22 mouse cellular contexts compared by ENCODE assay signal in the genomic region with DNA sequence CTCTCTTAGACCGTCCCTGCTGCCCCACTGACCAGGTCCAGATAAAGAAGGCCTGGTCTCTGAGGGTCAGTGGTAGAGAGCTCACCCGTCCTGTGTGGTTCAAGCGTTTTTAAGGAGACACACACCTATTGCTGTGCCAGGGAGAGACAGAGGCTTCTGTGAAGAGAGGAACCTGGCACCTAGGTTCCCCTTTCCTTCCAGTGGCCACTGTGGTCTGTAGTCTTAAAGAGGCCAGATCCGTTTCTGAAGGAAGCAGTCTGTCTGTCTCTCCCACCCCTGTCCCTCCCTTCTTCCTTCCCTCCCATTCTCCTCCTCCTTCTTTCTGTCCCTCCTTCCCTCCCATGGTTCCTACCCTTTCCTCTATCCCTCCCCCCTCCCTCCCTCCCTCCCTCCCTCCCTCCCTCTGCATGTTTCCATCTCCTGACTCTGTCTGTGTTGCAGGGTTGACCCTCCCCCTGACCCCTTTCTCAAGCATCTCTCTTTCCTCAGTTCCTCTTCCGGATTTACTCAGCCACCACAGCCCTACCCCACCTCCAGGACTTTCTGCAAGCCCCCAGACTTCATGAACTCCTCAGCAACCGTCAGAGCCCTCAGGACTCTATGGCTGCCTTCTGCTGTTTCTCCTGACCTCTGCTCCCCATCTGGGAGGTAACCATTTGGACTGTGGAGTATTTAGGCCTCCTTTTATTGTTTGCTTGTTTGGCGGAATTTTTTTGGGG.
DNase-seq lines count a peak whose midpoint lies in the region; ATAC-seq lines count a peak whose summit lies in the region.
"Had no signal": no experiment of that assay in that cellular context is flagged by ENCODE, and none has a peak within 500 bp of the region (broad histone marks: within the 10 kb centered on the region; RNA-seq: fewer than 3 reads in every experiment).

No protein-coding gene starts in this region.

- no peaks in the 10 kb centered on the region for H3K4me1 ChIP-seq in liver, embryonic 13.5 days (replicated peaks)
- H3K4me1 ChIP-seq in limb, embryonic 10.5 days, result peaks cover 32% of the 10 kb centered on the region
- H3K4me1 ChIP-seq in forebrain, embryonic 14.5 days (ENCODE audit: control insufficient read depth, insufficient read depth, low read length), result no peaks in the 10 kb centered on the region
- 0 out of 2 replicates have a peak, but pooled peaks cover 3% of the 10 kb centered on the region for H3K4me1 ChIP-seq in forebrain, embryonic 13.5 days
- H3K4me1 ChIP-seq: embryonic facial prominence, embryonic 12.5 days; heart, embryonic 15.5 days; hindbrain, embryonic 15.5 days; lung, embryonic 15.5 days; neural tube, embryonic 12.5 days had no signal

- H3K4me3 ChIP-seq in liver, embryonic 13.5 days (replicated peaks), result no peak overlapping the region
- no peak overlapping the region for H3K4me3 ChIP-seq in limb, embryonic 10.5 days
- H3K4me3 ChIP-seq in forebrain, embryonic 14.5 days (ENCODE audit: low read depth, low read length), result no peak overlapping the region
- H3K4me3 ChIP-seq in forebrain, embryonic 13.5 days, result no peak overlapping the region
- H3K4me3 ChIP-seq: embryonic facial prominence, embryonic 12.5 days; heart, embryonic 15.5 days; hindbrain, embryonic 15.5 days; limb, embryonic 12.5 days; lung, embryonic 15.5 days; neural tube, embryonic 12.5 days had no signal

- intact Hi-C loops in left cerebral cortex, postnatal 10 days (cut with DNase I), result no loop called here

- H3K9ac ChIP-seq in liver, embryonic 13.5 days, result no peak overlapping the region
- H3K9ac ChIP-seq in forebrain, embryonic 14.5 days (ENCODE audit: low read length), result no peak overlapping the region
- H3K9ac ChIP-seq in forebrain, embryonic 13.5 days, result no peak overlapping the region
- H3K9ac ChIP-seq: embryonic facial prominence, embryonic 12.5 days; heart, embryonic 15.5 days; hindbrain, embryonic 15.5 days; limb, embryonic 12.5 days; lung, embryonic 15.5 days; neural tube, embryonic 12.5 days had no signal

- no peak overlapping the region for H3K4me2 ChIP-seq in liver, embryonic 13.5 days
- no peak overlapping the region for H3K4me2 ChIP-seq in forebrain, embryonic 14.5 days (ENCODE audit: low read length)
- H3K4me2 ChIP-seq in forebrain, embryonic 13.5 days, result no peak overlapping the region
- H3K4me2 ChIP-seq: embryonic facial prominence, embryonic 12.5 days; heart, embryonic 15.5 days; hindbrain, embryonic 15.5 days; limb, embryonic 12.5 days; lung, embryonic 15.5 days; neural tube, embryonic 12.5 days had no signal

- peak overlapping the region; percentile 34; the same call in 1 of the 2 replicates for H3K27ac ChIP-seq in liver, embryonic 13.5 days
- peak overlapping the region; percentile 47; the same call in 1 of the 2 replicates for H3K27ac ChIP-seq in limb, embryonic 10.5 days
- H3K27ac ChIP-seq in forebrain, embryonic 14.5 days (ENCODE audit: low read depth, low read length), result no peak overlapping the region
- no peak overlapping the region for H3K27ac ChIP-seq in forebrain, embryonic 13.5 days
- H3K27ac ChIP-seq: embryonic facial prominence, embryonic 12.5 days; heart, embryonic 15.5 days; hindbrain, embryonic 15.5 days; limb, embryonic 12.5 days; lung, embryonic 15.5 days; neural tube, embryonic 12.5 days had no signal

- no peaks in the 10 kb centered on the region for H3K9me3 ChIP-seq in liver, embryonic 13.5 days (replicated peaks)
- H3K9me3 ChIP-seq in limb, embryonic 10.5 days (replicated peaks), result no peaks in the 10 kb centered on the region
- no peaks in the 10 kb centered on the region for H3K9me3 ChIP-seq in forebrain, embryonic 14.5 days (replicated peaks; ENCODE audit: control insufficient read depth, low read length)
- H3K9me3 ChIP-seq in forebrain, embryonic 13.5 days (replicated peaks), result no peaks in the 10 kb centered on the region
- H3K9me3 ChIP-seq: embryonic facial prominence, embryonic 12.5 days; heart, embryonic 15.5 days; hindbrain, embryonic 15.5 days; limb, embryonic 12.5 days; lung, embryonic 15.5 days; neural tube, embryonic 12.5 days had no signal

- 28% methylated on average over 7 of the region's 7 CpGs for WGBS in liver, embryonic 13.5 days (ENCODE audit: insufficient replicate concordance)
- WGBS in limb, embryonic 10.5 days, result 58% methylated on average over 7 of the region's 7 CpGs
- WGBS in forebrain, embryonic 14.5 days, result 64% methylated on average over 6 of the region's 7 CpGs
- 63% methylated on average over 6 of the region's 7 CpGs for WGBS in forebrain, embryonic 13.5 days

- no peaks in the 10 kb centered on the region for H3K27me3 ChIP-seq in liver, embryonic 13.5 days
- no peaks in the 10 kb centered on the region for H3K27me3 ChIP-seq in limb, embryonic 10.5 days (ENCODE audit: low read depth, poor library complexity, severe bottlenecking)
- H3K27me3 ChIP-seq in forebrain, embryonic 14.5 days (replicated peaks; ENCODE audit: control insufficient read depth, insufficient read depth, low read length), result no peaks in the 10 kb centered on the region
- H3K27me3 ChIP-seq in forebrain, embryonic 13.5 days, result no peaks in the 10 kb centered on the region
- H3K27me3 ChIP-seq: embryonic facial prominence, embryonic 12.5 days; heart, embryonic 15.5 days; hindbrain, embryonic 15.5 days; limb, embryonic 12.5 days; lung, embryonic 15.5 days; neural tube, embryonic 12.5 days had no signal

- DNase-seq in liver, embryonic 13.5 days, result no peak
- no peak for DNase-seq in liver
- DNase-seq in 416B (ENCODE audit: low read depth), result peak; percentile 33
- DNase-seq in ES-CJ7 (ENCODE audit: low read depth, low spot score), result peak; percentile 29
- DNase-seq in limb, embryonic 10.5 days (ENCODE audit: low spot score), result no peak
- no peak for DNase-seq in forebrain, embryonic 14.5 days (ENCODE audit: low spot score)
- no peak for DNase-seq in left cerebral cortex, postnatal 10 days (ENCODE audit: extremely low spot score in 1 of 2, low spot score in 2 of 2)
- DNase-seq: adrenal gland, postnatal 36 days; cerebellum, postnatal 10 days; kidney, adult 2 months; kidney, postnatal 36 days; right cerebral cortex, postnatal 4 days; thymus, postnatal 14 days had no signal

- H3K36me3 ChIP-seq in liver, embryonic 13.5 days, result no peaks in the 10 kb centered on the region
- no peaks in the 10 kb centered on the region for H3K36me3 ChIP-seq in limb, embryonic 10.5 days
- no peaks in the 10 kb centered on the region for H3K36me3 ChIP-seq in forebrain, embryonic 14.5 days (ENCODE audit: control insufficient read depth, insufficient read depth, low read length)
- H3K36me3 ChIP-seq in forebrain, embryonic 13.5 days (ENCODE audit: poor library complexity, severe bottlenecking), result no peaks in the 10 kb centered on the region
- H3K36me3 ChIP-seq: embryonic facial prominence, embryonic 12.5 days; heart, embryonic 15.5 days; hindbrain, embryonic 15.5 days; limb, embryonic 12.5 days; lung, embryonic 15.5 days; neural tube, embryonic 12.5 days had no signal

- ATAC-seq in liver, embryonic 13.5 days (ENCODE audit: low read depth), result 0 out of 2 replicates have a peak, but pooled peaks have one; percentile 10
- ATAC-seq in forebrain, embryonic 14.5 days, result no peak
- no peak for ATAC-seq in forebrain, embryonic 13.5 days
- ATAC-seq: activated CD4-positive, CD25-positive, alpha-beta regulatory T cell, adult 4 months; midbrain, embryonic 16.5 days had no signal

Comparison
In these comparisons a context has a peak if more than half of its experiments do, and no peak if none do; other contexts are left out.
1. DNase-seq: peak in 416B (single experiment) and ES-CJ7 (single experiment); none in liver, embryonic 13.5 days (single experiment), liver (single experiment), limb, embryonic 10.5 days (single experiment), forebrain, embryonic 14.5 days (single experiment) and left cerebral cortex, postnatal 10 days (0 of 2).
2. H3K27ac ChIP-seq: peak in liver, embryonic 13.5 days (single experiment) and limb, embryonic 10.5 days (single experiment); none in forebrain, embryonic 14.5 days (single experiment) and forebrain, embryonic 13.5 days (single experiment).